16 mouse cellular contexts compared by ENCODE assay signal in the genomic region with DNA sequence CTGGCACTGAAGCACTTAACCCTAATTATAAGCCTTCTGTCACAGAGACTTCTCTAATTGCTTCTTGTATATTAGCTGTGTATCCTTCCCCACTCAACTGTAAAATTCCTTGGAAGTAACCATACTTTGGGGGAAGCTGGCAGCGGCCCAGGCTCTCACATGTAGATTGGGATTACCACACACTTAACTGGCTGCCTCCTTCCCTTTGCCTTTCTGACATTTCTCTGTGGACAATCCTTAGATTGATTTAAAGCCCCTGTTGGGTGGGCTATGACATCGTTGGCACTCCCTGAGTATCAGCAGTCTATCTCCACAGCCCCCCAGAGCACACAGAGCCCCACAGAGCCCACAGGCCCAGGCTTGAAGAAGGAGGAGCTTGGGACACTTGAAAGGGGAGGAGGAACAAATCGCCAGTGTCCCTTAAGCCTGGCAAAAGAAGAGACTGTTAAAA. TPM values are rescaled to one million over a fixed set of nuclear protein-coding genes. Genes with fewer than 3 reads are reported as not detected.
DNase-seq lines count a peak whose midpoint lies in the region; ATAC-seq and TF ChIP-seq lines count a peak whose summit lies in the region.
"Had no signal": no experiment of that assay in that cellular context is flagged by ENCODE, and none has a peak within 500 bp of the region (broad histone marks: within the 10 kb centered on the region; RNA-seq: fewer than 3 reads in every experiment).

No protein-coding gene starts in this region.

- H3K36me3 ChIP-seq in forebrain, embryonic 12.5 days (replicated peaks) = no peaks in the 10 kb centered on the region
- H3K36me3 ChIP-seq in forebrain, postnatal 0 days (ENCODE audit: insufficient read depth) = no peaks in the 10 kb centered on the region
- no peaks in the 10 kb centered on the region for H3K36me3 ChIP-seq in hindbrain, postnatal 0 days (ENCODE audit: insufficient read depth, low read length)
- H3K36me3 ChIP-seq in hindbrain, embryonic 12.5 days = no peaks in the 10 kb centered on the region
- no peaks in the 10 kb centered on the region for H3K36me3 ChIP-seq in neural tube, embryonic 13.5 days

- ATAC-seq in forebrain, embryonic 12.5 days (ENCODE audit: low FRiP score) = peak; percentile 37; the same call in 1 of the 2 replicates
- no peak for ATAC-seq in forebrain, postnatal 0 days
- no peak for ATAC-seq in hindbrain, postnatal 0 days
- no peak for ATAC-seq in hindbrain, embryonic 12.5 days (ENCODE audit: low FRiP score)
- ATAC-seq in neural tube, embryonic 13.5 days (ENCODE audit: low read depth) = no peak; the same call in 1 of the 2 replicates
- ATAC-seq: intestine, embryonic 16.5 days had no signal

- H3K27ac ChIP-seq in forebrain, embryonic 12.5 days = no peak overlapping the region
- H3K27ac ChIP-seq in forebrain, postnatal 0 days (ENCODE audit: low read depth, low read length) = no peak overlapping the region
- H3K27ac ChIP-seq in hindbrain, postnatal 0 days = no peak overlapping the region
- H3K27ac ChIP-seq in hindbrain, embryonic 12.5 days = no peak overlapping the region
- 0 out of 2 replicates have a peak overlapping the region, but pooled peaks have one; percentile 42 for H3K27ac ChIP-seq in neural tube, embryonic 13.5 days (replicated peaks)
- H3K27ac ChIP-seq: heart, adult 2 months had no signal

- DNase-seq in forebrain, postnatal 0 days = no peak
- peak; percentile 59 for DNase-seq in hindbrain, postnatal 0 days (ENCODE audit: low spot score)
- DNase-seq in neural tube, embryonic 10.5 days (ENCODE audit: extremely low spot score, low spot score) = no peak
- peak; percentile 77 for DNase-seq in retina, postnatal 1 day
- DNase-seq in adrenal gland, adult 8-10 months = no peak
- DNase-seq: adrenal gland, postnatal 10 days; B cell, adult 2 months; heart, adult 2 months; right cerebral cortex, adult 18-20 months; thymus, adult 2 months had no signal

- H3K9me3 ChIP-seq in forebrain, embryonic 12.5 days = no peaks in the 10 kb centered on the region
- H3K9me3 ChIP-seq in forebrain, postnatal 0 days (ENCODE audit: low read length) = no peaks in the 10 kb centered on the region
- no peaks in the 10 kb centered on the region for H3K9me3 ChIP-seq in hindbrain, postnatal 0 days (ENCODE audit: low read length)
- H3K9me3 ChIP-seq in hindbrain, embryonic 12.5 days (replicated peaks) = no peaks in the 10 kb centered on the region
- no peaks in the 10 kb centered on the region for H3K9me3 ChIP-seq in neural tube, embryonic 13.5 days
- H3K9me3 ChIP-seq: megakaryocyte, embryonic 14.5 days had no signal

- H3K4me2 ChIP-seq in forebrain, embryonic 12.5 days = no peak overlapping the region
- no peak overlapping the region for H3K4me2 ChIP-seq in forebrain, postnatal 0 days (ENCODE audit: low read depth)
- no peak overlapping the region for H3K4me2 ChIP-seq in hindbrain, postnatal 0 days (ENCODE audit: low read depth, low read length)
- H3K4me2 ChIP-seq in hindbrain, embryonic 12.5 days (replicated peaks) = no peak overlapping the region
- no peak overlapping the region for H3K4me2 ChIP-seq in neural tube, embryonic 13.5 days
- H3K4me2 ChIP-seq: liver, embryonic 11.5 days had no signal

- no peak for TF ChIP-seq CTCF in forebrain, postnatal 0 days (IDR thresholded peaks at IDR 0.05; ENCODE audit: low read depth)
- no peak for TF ChIP-seq CTCF in hindbrain, postnatal 0 days (IDR thresholded peaks at IDR 0.05; ENCODE audit: low read depth)

- no peaks in the 10 kb centered on the region for H3K27me3 ChIP-seq in forebrain, embryonic 12.5 days
- no peaks in the 10 kb centered on the region for H3K27me3 ChIP-seq in forebrain, postnatal 0 days (ENCODE audit: insufficient read depth, low read length)
- H3K27me3 ChIP-seq in hindbrain, postnatal 0 days (ENCODE audit: insufficient read depth, low read length) = no peaks in the 10 kb centered on the region
- no peaks in the 10 kb centered on the region for H3K27me3 ChIP-seq in hindbrain, embryonic 12.5 days
- no peaks in the 10 kb centered on the region for H3K27me3 ChIP-seq in neural tube, embryonic 13.5 days
- H3K27me3 ChIP-seq: megakaryocyte, embryonic 14.5 days had no signal

- peaks cover 10% of the 10 kb centered on the region for H3K4me1 ChIP-seq in forebrain, embryonic 12.5 days
- H3K4me1 ChIP-seq in forebrain, postnatal 0 days (ENCODE audit: insufficient read depth) = no peaks in the 10 kb centered on the region
- peaks cover 12% of the 10 kb centered on the region; the same call in 1 of the 2 replicates for H3K4me1 ChIP-seq in hindbrain, postnatal 0 days (ENCODE audit: insufficient read depth, low read length)
- peaks cover 14% of the 10 kb centered on the region for H3K4me1 ChIP-seq in hindbrain, embryonic 12.5 days
- peaks cover 37% of the 10 kb centered on the region for H3K4me1 ChIP-seq in neural tube, embryonic 13.5 days (replicated peaks)

- 58% methylated on average over 3 of the region's 3 CpGs for WGBS in forebrain, embryonic 12.5 days
- WGBS in forebrain, postnatal 0 days = 47% methylated on average over 3 of the region's 3 CpGs
- WGBS in hindbrain, postnatal 0 days = 50% methylated on average over 3 of the region's 3 CpGs
- 76% methylated on average over 3 of the region's 3 CpGs for WGBS in hindbrain, embryonic 12.5 days
- 44% methylated on average over 3 of the region's 3 CpGs for WGBS in neural tube, embryonic 13.5 days

- no peak overlapping the region for H3K4me3 ChIP-seq in forebrain, embryonic 12.5 days (replicated peaks)
- no peak overlapping the region for H3K4me3 ChIP-seq in forebrain, postnatal 0 days (ENCODE audit: low read depth, low read length)
- no peak overlapping the region for H3K4me3 ChIP-seq in hindbrain, postnatal 0 days (ENCODE audit: low read length)
- H3K4me3 ChIP-seq in hindbrain, embryonic 12.5 days = no peak overlapping the region
- H3K4me3 ChIP-seq in neural tube, embryonic 13.5 days = no peak overlapping the region
- H3K4me3 ChIP-seq: heart, adult 2 months had no signal

- no peak overlapping the region for H3K9ac ChIP-seq in forebrain, embryonic 12.5 days
- no peak overlapping the region for H3K9ac ChIP-seq in forebrain, postnatal 0 days
- no peak overlapping the region for H3K9ac ChIP-seq in hindbrain, postnatal 0 days (replicated peaks; ENCODE audit: low read length)
- H3K9ac ChIP-seq in hindbrain, embryonic 12.5 days = no peak overlapping the region
- H3K9ac ChIP-seq in neural tube, embryonic 13.5 days = no peak overlapping the region

RNA-seq across cellular contexts. Expression of gene Sgms1, which starts 8.0 kb away (rescaled TPM):
- 12.3 and 13.8 TPM in 2 replicates for polyA plus RNA-seq in forebrain, embryonic 12.5 days (2016; fragmentation: Nextera tagmentation; extraction: Ambion mirVana)
- 24.3 and 27.2 TPM in 2 replicates for total RNA-seq in forebrain, postnatal 0 days (2014; rRNA removed)
- 8.2 and 17.0 TPM in 2 replicates for polyA plus RNA-seq in forebrain, postnatal 0 days (2015; fragmentation: Nextera tagmentation; extraction: Ambion mirVana)
- total RNA-seq in hindbrain, postnatal 0 days (2014; rRNA removed) = 30.9 and 32.5 TPM in 2 replicates
- 23.2 and 23.3 TPM in 2 replicates for polyA plus RNA-seq in hindbrain, postnatal 0 days (2015; fragmentation: Nextera tagmentation; extraction: Ambion mirVana)
- polyA plus RNA-seq in hindbrain, embryonic 12.5 days (2016; fragmentation: Nextera tagmentation; extraction: Ambion mirVana) = 18.1 and 19.2 TPM in 2 replicates
- polyA plus RNA-seq in neural tube, embryonic 13.5 days (2015; fragmentation: Nextera tagmentation; extraction: Ambion mirVana) = 18.7 TPM in 2 replicates
- 100 to 1,000 TPM in 2 of 4 experiments, 10 to 100 TPM in 2; 96.1 to 103 (median 101) TPM for total RNA-seq in adrenal gland, adult 8-10 months (2022)

Comparison
In these comparisons a context has a peak if more than half of its experiments do, and no peak if none do; other contexts are left out.
1. DNase-seq: peak in hindbrain, postnatal 0 days (single experiment) and retina, postnatal 1 day (single experiment); none in forebrain, postnatal 0 days (single experiment), neural tube, embryonic 10.5 days (single experiment) and adrenal gland, adult 8-10 months (single experiment).